Mouse (Mus musculus) left cerebral cortex, postnatal 36 days (tissue): Measurements from ENCODE around the gene S100a7a. TPM values are rescaled to one million over a fixed set of nuclear protein-coding genes. Genes with fewer than 3 reads are reported as not detected.
A peak's percentile ranks its signal among the peaks of the same experiment; 100 is the strongest.

Experiments used
- DNase-seq, 2 experiments: peaks; one replicate each; pipeline ENCODE4 v3.0.0; 2021 to 2022; ENCODE audit warnings: low spot score in 2 of 2, mixed read lengths in 1 of 2
- intact Hi-C: fragments of 180-260 bp; cut with DNase I; formaldehyde crosslinking; loops from one replicate; pipeline ENCODE4 v1.15.1; 2025
- total RNA-seq, 2 experiments: library from RNA; stranded (reverse); gene quantifications; 2 replicates each; pipeline ENCODE4 v1.2.3; 2021

The S100a7a gene
- total RNA-seq, 2 experiments from 2014 or later = 0.57 to 0.59 TPM

DNA sequence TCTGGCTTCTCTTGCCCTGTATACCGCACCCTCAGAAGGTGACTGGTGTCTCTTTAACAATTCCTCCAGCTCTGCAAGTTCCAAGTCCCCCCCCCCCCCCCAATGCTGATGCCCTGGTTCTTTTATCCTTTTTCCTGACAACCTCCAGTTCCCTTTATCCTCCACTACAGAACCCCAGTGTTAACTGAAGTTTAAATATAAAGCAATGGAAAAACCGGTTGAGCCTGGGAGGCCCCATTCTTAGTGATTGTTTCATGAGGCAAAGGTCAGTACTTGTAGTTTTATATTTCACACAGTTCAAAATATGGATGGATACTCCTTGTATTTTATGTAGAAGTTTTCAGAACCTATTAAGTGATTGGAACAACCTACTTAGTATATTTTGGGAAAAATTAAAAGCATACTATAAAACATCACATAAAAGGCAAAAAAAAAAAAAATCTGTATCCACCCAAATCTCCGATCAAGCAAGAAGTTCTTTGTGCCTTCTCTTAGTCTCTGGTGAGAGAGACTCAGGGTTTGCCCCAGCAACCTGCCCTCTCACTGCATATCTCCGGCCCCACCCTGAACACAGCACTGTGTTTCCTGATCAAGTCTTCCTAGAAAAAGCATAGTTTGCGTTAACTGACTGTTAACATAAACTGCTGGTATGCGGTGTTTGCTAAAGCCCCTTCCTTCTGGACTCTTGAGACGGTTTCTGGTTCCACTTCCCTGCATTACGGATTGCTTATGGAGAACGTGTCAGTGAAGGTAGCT is 27.4 kb upstream of the S100a7a start:
- DNase-seq = no peak
- intact Hi-C loops = no loop called here

DNA sequence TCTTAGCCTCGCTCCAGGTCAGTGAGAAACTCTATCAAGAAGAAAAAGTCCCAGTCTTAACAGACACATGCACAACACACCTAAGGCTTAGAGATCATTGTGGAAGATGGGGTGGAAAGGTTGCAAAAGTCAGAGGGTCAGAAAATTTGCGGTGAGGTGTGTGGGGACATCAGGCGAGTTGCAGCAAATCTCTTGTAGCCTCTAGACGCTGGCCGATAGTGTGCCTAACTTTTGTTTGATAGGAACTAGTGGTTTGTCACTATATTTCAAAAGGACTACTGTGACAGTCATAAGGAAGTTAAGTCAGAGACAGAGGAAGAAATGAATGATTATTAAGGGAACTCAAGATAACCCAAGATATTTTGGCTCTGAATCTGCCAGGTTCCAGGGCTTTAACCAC is 26.5 kb upstream of the S100a7a start:
- intact Hi-C loops = no loop called here
- DNase-seq = no peak

DNA sequence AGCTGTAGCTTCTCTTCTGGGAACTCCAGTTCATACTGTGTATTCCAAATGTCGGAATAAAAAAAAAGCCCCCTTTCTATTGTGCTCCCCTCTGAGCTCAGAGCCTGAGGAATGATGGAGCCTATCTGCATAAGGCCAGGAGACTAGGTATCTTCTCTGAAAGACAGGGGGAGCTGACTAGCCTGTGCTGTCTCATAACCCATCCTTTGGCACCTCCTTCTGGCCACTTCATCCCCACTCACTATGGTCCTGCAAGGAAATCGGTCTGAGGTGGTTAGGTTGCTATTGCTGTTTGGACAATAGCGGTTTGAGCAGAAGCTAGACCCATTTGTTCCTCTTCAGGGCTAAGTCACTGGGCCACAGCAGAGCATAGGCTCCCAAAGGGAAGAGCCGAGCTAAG is 26.0 kb upstream of the S100a7a start:
- intact Hi-C loops = no loop called here
- no peak for DNase-seq

DNA sequence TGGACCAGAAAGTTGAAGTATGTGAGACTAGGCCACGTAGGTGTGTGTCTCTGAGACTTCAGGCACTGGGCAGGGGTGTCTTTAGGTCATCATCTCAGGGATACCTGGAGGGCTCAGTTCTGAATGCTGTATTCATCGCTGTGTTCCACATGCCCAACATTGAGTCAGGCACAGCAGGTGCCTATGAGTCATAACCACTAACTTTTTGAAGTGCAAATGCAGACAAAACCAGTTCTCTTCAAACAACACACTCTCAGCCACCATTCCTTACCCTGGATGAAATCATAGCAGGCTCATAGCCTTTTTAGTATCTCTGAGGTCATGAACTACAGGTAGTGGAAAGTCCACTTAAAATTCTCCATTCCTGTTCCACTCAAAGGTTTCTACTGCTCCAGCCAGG is 24.5 kb upstream of the S100a7a start:
- DNase-seq = no peak
- intact Hi-C loops = no loop called here

DNA sequence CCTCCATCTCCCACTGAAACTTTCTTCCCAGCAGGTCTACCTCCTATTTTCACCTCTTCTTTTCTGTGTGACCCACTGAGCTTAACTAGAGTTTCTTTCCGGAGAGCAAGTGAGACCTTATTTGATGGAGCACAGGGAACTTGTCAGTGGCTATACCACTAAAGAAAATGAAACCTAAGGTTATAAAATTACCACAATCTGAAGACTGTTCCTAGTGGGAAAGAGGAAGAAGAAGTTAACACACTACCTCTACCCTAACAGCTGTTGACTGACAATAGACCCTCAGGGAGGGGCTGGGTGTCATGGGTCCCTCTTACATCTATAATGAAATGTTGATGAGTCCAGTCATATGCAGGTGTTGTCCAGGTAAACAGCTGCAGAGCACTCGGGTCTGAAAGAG is 21.8 kb upstream of the S100a7a start:
- intact Hi-C loops = no loop called here
- DNase-seq = no peak

DNA sequence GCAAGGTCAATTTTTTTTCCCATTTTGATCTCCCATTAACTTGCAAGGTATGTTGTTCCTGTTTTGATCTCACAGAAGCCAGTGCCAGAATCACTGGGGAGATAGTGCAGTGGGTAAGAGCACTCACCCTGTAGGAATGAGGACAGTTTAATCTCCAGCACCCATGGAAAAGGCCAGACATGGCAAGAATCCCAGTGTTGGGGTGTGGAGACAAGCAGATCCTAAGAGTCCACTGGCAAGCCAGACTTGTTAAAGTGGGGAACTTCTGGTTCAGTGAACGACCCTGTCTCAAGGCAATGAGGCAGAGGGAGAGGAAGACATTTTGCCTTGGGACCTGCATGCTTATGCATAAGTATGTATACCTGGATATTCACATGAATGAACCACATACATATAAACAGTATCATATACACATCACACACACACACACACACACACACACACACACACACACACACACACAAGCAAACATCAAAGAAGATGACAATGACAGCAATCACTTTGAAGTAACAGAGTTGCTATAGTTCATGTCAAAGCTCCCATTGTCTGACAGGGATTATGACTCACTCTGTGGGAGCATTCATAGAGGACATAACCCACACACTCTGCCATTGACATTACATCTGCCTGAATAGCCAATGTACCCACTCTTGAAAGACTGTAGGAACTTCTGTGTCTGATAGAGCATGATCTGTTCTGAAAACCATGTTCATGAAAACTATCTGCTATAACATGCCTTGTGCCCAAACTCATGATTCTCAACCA is 15.1 kb upstream of the S100a7a start:
- DNase-seq = no peak
- intact Hi-C loops = no loop called here

DNA sequence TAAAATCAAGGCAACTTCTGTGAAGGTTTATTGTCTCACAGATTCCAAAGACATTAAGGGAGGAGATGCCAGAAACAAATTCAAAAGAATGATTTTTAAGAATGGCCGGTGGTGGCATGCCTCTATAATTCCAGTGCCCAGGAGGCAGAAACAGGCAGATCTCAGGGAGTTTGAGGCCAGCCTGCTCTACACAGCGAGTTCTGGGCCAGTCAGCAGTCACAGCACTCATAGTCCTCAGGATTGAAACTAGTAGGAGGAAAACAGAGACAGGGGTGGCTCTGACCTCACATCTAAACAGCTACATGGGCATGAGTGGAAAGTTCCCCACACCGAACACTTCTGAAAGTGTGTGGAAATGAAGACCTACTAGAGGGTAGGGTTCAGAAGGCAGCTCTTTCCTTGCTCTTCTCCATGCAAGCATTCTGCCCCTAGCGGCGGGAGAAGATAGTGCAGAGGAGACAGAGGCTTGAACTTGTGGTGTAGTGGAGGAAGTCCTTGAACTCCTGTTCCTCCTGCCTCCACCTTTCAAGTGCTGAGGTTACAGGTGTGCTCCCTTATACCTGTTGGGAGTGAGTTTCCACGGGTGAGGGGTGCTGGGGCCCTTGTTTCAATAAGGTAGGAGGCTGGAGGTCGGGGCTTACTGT is 14.2 kb upstream of the S100a7a start:
- intact Hi-C loops = no loop called here
- DNase-seq = no peak

DNA sequence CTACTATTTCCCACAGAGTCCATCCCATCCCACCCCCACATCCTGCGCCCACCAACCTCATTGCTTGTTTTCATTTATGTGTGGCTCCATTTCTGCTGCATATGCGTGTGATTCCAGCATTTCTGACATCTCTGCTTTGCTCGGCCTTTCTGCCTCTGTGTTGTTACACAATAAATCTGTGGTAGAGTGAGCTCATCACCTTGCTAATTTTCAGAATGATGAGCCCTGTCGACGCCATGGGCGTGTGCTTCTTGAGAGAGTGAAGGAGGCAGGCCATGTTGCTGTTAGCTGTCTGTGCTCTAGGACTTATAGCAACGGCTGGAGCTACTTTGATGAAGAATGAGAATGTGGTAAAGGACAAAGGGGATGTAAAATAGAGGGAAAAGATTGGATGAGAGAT is 12.8 kb upstream of the S100a7a start:
- intact Hi-C loops = no loop called here
- no peak for DNase-seq

DNA sequence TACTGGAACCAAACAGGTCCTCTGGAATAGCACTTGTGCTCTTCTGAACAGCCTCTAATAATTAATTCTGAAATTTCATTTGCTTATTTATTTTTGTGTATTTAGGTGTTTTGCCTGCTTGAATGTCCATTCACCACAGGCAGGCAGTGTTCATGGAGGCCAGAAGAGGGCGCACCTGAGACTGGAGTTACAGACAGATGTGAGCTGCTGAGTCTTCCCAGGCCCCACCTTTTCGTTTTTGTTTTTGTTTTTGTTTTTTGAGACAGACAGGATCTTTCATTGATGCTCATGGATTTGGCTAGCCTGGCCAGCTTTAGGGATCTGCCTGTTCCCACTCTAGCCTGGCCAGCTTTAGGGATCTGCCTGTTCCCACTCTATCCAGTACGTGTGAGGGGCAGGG is 9.6 kb upstream of the S100a7a start:
- DNase-seq = peak in 1 of 2 experiments; percentile 25

DNA sequence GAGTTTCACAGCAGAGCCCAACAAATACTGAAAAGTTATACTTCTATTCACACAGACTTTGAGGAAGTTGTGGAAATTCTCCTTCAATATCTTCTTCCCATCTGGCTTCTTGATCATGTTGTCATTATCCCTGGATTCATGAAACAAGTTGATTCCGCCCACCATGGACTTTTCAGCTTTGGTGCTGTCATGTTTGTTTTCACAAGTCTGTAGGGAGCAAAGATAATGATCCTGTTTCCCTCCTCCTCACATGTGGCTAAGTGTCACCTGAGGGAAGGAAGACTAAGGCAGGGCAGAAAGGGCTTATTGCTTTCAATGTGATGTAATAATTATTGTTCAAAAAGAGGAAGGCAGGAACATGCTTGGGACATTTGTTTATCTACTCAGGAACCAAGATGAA is 6.5 kb upstream of the S100a7a start:
- intact Hi-C loops = no loop called here
- DNase-seq = no peak

More for the DNA sequence above, 9.6 kb upstream of the S100a7a start:
- intact Hi-C loops = no loop called here

DNA sequence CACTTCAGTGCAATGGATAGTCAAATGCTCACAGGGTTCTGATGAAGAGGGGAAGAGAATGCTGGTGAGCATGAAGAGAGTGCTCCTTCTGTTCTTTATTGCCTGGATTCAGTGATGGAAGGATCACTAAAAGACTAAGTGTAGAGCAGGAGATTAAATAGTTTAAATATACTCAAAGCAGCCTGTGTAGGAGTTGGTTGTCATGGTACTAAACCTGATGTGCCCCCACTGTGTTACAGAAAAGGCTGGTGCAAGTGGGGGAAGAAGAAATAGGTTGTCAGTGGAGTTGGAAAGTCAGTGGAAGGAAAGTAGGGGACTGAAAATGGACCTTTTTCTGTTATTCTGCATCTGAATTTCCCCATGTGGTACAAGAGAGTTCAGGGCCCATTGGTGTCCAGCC is 4.8 kb upstream of the S100a7a start:
- peak in 1 of 2 experiments; percentile 8 for DNase-seq
- intact Hi-C loops = loop anchor here (2.0 kb wide), 1 partner anchor 62 kb away; no protein-coding TSS in a partner anchor

DNA sequence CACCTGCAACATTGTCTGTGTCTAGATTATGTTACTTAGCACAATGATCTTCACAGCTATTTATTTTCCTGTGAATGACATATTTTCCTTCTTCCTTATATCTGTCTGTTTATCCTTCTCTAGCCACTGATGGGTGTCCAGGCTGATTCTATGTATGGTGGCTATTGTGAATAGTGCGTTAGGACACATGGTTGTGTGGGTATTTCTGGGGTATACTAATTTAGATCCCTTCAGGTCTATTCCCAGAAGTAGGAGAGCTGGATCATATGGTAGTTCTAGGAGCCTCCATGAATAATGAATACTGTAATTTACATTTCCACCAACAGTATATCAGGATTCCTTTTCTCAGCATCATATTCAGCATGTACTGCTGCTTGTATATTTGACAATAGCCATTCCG is 4.0 kb upstream of the S100a7a start:
- no peak for DNase-seq
- intact Hi-C loops = loop anchor here (2.0 to 5.0 kb wide), 3 partner anchors 33 to 138 kb away; partner anchors contain the start of genes S100a1 and S100a13

DNA sequence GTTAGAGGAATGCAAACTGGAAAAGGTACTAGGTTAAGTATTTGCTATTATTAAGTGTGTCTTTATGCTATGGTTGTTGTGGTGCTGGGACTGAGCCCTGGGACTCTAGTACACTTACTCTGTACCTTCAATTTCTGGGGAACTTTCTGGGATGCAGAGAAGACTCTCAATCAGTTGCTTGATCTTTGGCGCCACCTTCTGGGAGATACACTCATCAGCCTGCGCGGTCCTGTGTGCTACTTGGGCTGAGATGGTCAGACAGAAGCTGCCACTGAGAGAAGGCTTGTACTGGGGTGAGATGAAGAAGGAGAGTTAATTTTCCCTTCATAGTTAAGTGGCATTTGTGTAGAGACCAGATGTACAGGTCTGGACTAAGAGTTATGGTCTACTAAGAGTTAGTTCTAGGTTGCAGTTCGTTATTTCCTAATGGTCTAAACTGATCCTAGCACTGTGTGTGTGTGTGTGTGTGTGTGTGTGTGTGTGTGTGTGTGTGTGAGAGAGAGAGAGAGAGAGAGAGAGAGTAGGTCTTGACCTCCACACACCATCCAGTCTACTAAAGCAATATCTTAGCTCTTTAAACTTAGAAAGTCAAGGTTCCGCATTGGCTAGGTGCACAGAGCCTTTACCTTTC is 824 bp upstream of the S100a7a start:
- intact Hi-C loops = loop anchor here (2.0 to 5.0 kb wide), 3 partner anchors 36 to 158 kb away; partner anchors contain the start of genes S100a1 and S100a13
- DNase-seq = peak; percentile 71 to 80

DNA sequence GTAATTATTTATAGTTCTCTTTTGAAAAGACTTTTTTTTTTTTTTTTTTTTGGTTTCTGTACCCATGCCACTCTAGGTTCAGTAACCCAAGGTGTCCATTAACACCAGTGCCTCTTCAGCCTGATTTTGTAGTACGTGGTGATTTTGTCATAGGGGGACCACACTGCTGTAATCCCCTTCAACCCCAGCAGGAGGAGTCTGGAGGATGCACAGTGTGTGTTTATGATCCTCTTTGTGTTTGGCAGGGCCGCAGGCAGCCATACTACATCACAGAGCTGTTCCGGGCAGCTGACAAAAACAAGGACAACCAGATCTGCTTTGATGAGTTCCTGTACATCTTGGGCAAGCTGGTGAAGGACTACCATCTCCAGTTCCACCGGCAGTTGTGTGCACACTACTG is 3.6 kb downstream of the S100a7a start:
- DNase-seq = no peak
- intact Hi-C loops = no loop called here

DNA sequence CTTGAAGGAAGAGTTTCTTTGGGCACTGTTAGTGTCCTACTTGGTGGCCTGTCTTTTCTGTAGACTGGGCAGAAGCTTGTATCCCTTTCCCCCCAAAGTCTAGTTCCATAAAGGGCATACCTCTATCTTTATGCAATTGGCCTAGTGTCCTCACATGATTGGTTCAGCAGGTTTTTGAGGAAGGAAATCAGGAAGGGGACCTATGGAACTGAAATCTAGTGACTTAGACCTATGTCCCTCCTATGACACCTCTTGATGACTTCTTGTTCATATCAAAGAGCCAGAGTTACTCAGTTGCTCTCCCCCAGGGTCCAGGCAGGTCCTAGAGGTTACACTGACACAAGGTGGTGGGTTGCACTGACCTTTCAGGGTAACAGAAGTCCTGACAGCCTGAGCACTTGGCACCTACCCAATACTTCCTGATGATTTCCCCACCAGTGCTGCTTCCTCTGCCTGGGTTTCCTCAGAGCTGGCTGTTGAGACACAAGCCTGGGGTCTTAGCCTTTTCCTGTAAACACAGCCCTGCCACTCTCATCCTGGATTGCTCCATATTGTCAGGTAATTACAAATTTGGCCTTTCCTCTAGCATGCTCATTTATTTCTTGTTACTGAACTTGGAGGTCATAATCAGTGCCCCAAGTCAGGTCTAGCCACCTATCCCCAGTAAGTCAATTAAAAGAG is 5.7 kb downstream of the S100a7a start:
- no peak for DNase-seq

DNA sequence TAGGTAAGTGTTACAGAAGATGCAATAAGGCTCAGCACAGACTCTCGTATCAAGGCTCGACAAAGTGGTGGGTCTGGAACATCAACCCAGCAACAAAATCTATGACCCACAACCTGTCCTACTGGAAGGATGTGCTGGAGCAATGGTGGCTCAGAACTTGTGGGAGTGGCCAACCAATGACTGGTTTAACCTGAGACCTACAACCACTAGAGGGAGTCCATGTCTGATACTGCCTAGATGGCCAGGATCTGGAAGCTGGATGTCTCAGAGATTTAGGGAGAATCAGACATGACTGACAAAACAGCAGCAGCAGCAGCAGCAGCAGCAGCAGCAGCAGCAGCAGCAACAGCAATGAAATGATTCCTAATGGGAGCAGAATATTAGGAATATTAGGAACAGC is 10.4 kb downstream of the S100a7a start:
- intact Hi-C loops = no loop called here
- DNase-seq = no peak

More for the DNA sequence above, 5.7 kb downstream of the S100a7a start:
- intact Hi-C loops = no loop called here

DNA sequence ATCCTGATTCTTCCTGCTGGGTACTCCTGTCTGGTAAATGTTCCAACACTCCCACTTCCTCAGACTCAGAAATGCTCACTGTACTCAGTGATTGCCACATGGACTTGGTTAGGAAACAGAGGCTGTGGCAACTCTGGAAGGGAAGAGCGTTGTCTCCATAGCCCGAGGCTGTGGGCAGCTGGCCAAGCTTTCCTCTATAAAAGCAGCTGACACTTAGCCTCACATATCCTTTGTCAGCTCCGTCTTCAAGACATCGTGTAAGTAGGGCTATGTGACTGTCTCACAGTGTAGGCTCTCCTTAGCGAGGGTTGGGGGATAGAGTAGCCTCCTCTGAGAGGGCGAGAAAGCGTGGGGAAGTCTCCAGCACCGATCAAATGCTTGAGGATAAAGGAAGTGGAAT is 15.0 kb downstream of the S100a7a start, which contains the start of gene S100a8:
Gene S100a8 (plus strand): TSS at position 133 of the 400 bp plus-strand sequence.
- intact Hi-C loops = loop anchor here (5.0 kb wide), 1 partner anchor 38 kb away; no protein-coding TSS in a partner anchor

DNA sequence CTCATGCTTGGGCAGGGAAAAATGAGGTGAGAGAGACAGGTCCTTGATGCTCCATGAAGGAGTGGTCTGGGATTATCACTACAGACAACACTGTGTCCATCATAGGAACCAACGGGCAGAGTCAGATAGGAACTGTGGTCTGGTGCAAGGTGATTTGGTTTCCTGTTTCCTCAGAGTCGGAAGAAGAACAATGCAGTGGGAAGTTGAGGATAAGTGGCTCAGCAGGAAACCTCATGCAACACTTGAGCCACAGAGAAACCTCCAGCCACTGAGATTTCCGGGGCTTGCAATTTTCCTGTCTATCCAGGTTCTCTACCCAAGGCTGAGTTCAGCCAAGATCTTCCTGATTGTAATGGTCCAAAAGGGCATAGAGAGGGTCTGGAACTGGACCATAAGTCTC is 24.8 kb downstream of the S100a7a start:
- no peak for DNase-seq
- intact Hi-C loops = no loop called here

More for the DNA sequence above, 15.0 kb downstream of the S100a7a start, which contains the start of gene S100a8:
- no peak for DNase-seq

DNA sequence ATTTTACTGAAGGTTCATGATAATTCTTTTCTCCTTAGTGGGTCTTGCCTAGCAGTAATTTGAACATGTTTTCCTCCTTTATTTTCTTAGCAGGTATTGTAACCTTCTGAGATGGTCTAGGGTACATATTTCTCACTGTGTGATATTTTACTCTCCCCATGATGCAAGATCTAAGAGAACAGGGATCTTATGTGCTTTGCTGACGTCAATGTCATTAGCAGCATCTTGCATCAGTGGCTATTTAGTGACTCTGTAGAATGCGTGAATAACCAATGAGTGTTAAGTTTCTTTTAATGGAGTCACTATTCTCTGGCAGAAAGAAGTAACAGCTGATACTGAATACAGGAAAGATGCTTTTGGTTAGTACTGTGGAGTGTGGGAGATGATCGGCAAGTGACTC is 30.1 kb downstream of the S100a7a start:
- no peak for DNase-seq
- intact Hi-C loops = no loop called here
